Mouse (Mus musculus) right cerebral cortex, postnatal 10 days (tissue): Measurements from ENCODE around the gene Aff3.

ENCODE experiments used
- DNase-seq, 2 experiments: peaks; one replicate each; pipeline ENCODE4 v3.0.0; 2021; ENCODE audit warnings: low spot score in 2 of 2

Gene Aff3

DNA sequence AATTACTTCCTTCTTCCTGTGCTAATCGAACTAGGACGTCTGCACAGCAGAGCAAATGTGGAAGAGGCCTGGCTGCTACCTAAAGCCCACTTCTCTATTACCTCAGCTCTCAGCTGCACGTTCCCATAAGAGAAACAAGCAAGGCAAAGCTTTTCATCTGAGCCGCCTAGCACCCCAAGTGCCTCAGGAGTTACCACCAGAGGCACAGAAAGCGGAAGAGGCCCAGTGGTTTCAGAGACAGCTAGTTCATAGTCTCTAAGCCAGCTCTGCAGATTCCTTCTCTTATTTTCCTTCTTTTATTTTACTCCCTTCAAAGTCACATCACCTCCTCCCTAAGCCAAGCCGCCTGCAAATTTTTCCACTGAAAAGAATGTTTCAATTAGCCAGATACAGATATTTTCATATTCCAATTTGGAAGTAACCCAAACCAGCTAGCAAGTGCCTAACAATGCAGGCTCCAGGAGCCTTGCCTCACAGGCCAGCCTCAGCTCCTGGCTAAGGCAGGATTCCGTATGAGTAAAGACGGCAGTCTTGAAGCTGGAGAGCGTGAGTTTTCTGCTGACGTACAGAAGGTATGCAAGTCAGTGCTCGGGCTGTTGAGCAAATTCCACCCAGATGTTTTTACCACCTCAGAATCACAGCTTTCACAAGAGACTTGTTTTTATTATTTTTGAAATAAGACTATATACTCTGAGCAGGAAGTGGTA, 62.8 kb downstream of the Aff3 start:
- DNase-seq = no peak

GRCm38 (mm10) chr1:38595311-38595710, 69.4 kb downstream of the Aff3 start:
- DNase-seq = no peak

DNA sequence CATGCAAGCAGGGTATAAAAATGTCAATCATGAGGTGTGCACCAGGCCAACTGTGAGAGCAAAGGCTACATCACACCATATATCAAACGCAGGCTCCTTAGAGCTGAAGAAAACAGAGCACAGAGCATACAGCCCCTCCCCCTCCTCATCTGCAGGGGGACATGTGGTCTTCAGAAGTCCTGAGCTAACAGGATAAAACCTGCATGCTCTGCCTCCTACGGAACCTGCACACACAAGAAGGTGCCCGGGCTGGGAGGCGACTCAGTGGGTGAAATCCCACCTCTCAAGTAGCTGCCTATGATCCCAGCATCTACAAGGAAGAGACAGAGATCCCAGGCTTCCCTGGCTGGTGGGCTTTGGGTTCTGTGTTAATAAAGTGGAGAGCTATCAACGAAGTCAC, 70.0 kb downstream of the Aff3 start:
- no peak for DNase-seq

- no peak for DNase-seq
Measured at GRCm38 (mm10) chr1:38591194-38591593, 73.6 kb downstream of the Aff3 start.

GRCm38 (mm10) chr1:38588741-38589140, 76.0 kb downstream of the Aff3 start:
- peak in 1 of 2 experiments; percentile 60 for DNase-seq

DNA sequence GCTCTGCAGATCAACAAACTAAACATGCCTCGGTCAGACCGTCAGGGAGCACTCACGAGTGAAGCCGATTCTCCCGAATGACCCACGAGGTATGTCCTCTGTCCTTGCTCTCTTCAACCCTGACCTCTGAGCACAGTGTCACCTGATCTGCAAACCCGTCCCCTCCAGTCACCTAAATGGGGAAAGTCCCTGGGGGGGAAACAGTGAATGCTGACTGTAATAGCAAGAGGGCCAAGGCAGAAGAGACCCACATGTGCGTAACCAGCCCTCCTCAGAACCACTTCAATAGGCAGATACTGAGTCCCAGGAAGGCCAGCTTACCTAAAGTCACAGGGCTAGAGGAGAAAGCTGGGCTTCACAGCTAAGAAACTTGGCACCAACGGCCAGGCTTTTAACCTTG, 82.4 kb downstream of the Aff3 start:
- DNase-seq = no peak

DNA sequence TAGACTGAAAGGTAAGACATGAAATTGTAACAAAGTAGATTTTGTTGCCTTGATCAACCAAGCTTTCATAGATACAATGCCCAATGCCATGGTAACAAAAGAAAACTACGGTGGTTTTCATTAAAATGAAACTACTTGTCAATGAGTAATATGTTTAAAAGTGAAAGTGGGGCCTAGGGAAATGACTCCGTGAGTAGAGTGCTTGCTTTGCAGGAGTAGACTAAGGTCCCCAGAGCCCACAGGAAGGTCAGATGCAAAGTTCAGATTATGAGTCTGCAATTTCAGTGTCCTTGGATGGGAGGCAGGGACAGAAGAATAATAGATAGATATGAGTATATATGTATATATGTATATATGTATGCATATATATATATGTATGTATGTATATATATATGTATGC, 84.2 kb downstream of the Aff3 start:
- no peak for DNase-seq

DNA sequence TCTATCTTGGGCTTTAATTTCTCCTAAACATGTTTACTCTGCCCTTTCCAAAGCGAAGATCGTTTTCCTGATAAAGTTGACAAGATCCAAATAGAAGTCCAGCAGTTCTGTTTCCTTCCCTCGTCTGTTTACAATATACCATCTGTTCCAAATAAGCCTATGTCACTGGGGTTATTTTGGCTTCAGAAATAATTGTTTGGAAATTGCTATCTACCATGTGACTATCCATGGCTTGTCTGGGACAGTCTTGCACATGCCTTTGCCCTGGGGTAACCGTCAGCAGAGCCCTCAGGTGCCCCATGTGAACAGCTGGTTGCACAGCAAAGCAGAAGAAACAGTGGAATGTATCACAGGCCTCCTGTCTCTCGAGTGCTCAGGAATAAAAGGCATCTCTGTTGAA, 86.4 kb downstream of the Aff3 start:
- no peak for DNase-seq

DNA sequence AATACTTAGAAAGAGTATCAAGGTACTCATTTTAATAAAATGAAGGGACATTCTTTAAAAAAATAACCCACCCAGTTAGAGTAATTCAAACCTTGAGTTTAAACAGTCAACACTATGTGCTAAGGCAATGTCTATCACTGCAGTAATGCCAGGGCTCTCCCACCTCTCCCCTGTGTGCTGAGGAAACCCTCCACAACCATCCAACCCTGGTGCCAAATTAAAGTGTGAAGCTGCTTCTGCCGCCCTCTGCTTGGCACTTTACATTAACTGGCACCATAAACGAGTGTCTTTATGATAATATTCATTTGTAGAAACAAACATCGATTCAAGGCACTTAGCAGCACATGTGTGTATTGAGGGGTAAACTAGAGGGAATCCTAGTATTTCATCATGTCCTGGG, 97.0 kb downstream of the Aff3 start:
- DNase-seq = peak in 1 of 2 experiments; percentile 17

GRCm38 (mm10) chr1:38566101-38566678, 98.6 kb downstream of the Aff3 start:
- no peak for DNase-seq

DNA sequence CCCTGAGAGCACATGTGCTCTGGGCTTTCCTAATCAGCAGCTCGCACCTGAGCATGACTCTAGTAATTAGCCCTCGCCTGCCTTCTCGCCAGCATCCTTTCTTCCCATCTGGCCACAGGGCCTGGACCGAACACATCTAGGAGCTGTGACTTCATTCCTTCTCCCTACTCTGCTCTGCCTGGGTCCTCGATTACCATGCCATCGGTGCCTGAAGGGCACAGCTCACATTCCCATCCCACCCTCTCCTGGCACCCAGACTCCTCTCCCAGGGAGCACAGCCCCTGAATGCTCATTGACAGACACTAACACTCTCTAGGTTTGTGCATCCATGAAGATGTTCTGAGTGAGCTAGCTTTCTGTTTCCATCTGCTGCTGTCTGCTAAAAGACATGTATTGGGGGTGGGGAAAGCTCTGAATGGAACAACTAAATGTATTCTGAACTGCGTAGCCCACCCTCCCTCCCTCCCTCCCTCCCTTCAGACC, 99.4 kb downstream of the Aff3 start:
- DNase-seq = no peak

DNA sequence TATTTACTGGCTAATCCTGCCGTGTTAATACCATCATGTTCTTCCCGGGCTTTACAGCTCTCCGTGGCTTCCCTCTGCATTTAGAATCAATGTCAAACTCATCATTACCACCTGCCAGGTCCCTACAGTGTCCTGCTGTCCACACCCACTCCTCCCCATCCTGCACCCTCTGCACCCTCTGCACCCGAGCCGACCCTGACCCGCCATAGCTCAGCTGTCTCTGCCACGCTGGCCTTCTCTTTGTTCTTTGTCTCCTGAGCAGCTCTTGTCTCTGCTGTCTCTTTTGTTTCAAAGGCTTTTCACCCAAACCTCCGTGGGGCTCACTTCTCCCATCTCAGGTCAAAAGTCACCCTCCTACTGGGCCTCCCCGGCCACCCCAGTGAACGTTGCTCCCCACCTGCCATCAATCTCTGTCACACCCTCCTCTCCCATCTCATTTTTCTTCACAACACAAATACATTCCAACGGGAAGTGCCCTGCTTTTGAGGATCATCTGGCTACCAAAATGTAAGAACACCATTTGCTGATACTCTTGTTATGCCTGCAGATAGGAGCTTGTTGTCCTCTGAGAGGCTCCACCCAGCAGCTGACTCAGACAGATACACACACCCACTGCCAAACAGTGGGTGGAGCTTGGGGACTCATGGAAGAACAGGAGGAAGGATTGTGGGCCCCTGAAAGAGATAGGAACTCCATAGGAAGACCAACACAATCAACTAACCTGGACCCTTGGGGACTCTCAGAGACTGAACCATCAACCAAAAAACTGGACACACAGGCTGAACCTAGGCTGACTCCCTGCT, 102.2 kb downstream of the Aff3 start:
- peak in 1 of 2 experiments; percentile 18 for DNase-seq

DNA sequence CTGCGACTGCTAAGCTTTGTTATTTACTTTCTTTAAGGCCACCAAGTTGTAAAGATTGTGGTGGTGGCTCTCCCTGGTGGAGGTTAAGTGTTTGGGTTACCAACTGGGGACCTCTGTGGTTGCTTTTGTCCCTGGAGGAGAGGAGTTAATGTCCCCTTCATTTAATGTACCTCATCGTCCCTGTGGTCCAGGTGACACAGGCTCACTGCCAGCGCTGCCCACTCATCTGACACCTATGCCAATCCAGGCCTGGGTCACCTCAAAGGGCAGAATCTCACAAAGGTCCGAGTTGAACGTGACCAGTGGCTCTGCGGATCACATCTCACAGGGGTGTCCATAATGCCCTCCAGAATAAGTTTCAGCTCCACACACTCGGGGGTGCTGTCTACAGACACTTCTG, 103.4 kb downstream of the Aff3 start:
- DNase-seq = no peak

GRCm38 (mm10) chr1:38560666-38561065, 104.1 kb downstream of the Aff3 start:
- DNase-seq = no peak

DNA sequence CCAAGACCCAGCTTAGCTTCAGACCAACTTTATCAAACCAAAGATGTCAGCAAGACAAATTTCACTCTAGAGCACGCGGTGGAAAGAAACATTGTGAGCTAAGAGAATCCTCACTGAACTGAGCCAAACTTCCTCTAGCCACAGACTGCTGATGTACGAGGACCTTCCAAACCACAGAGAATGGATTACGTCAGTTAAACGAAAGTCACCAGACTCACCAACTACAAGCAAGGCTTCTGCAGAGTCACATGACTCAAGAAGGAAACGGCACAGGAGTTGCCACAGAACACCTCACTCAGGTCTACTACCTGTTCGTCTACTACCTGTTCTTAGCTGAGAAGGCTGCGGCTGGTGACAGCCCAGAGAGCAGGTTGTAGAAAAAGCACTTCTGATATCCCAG, 107.1 kb downstream of the Aff3 start:
- no peak for DNase-seq

GRCm38 (mm10) chr1:38554546-38554945, 110.2 kb downstream of the Aff3 start:
- no peak for DNase-seq

DNA sequence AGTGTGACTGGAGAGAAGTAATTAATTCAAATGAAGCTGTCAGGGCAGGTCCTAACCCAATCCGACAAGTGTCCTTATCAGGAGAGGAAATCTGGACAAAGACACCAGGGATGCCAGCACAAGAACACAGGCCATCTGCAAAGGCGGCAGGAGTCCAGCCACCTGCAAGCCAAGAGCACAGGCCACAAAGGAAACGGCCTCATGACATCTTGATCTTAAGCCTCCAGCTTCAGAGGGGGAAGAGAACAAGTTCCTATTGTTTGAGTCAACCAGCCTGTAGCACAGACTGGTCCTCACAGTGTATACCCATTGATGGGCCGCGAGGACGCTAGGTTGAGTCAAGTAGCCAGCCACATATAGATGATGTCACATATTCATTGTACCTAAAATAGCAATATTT, 111.7 kb downstream of the Aff3 start:
- no peak for DNase-seq

DNA sequence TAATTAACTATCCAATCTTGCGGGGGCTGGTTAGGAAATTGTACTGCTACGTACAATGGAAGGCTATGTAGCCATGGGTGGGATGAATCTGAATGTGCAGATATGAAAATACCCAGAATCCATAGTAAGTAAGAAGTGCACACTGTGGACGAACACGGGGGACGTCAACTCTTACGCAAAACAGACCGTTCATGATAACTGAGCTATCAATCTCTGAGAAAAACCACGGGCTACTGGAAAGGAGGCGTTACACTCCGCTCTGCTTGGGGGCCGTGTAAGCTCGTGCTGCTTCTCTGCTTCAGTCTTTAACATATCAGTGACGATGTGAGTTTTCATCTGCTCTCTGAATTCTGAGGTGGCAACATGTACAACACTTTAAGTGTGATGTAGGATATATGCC, 114.2 kb downstream of the Aff3 start:
- DNase-seq = no peak

DNA sequence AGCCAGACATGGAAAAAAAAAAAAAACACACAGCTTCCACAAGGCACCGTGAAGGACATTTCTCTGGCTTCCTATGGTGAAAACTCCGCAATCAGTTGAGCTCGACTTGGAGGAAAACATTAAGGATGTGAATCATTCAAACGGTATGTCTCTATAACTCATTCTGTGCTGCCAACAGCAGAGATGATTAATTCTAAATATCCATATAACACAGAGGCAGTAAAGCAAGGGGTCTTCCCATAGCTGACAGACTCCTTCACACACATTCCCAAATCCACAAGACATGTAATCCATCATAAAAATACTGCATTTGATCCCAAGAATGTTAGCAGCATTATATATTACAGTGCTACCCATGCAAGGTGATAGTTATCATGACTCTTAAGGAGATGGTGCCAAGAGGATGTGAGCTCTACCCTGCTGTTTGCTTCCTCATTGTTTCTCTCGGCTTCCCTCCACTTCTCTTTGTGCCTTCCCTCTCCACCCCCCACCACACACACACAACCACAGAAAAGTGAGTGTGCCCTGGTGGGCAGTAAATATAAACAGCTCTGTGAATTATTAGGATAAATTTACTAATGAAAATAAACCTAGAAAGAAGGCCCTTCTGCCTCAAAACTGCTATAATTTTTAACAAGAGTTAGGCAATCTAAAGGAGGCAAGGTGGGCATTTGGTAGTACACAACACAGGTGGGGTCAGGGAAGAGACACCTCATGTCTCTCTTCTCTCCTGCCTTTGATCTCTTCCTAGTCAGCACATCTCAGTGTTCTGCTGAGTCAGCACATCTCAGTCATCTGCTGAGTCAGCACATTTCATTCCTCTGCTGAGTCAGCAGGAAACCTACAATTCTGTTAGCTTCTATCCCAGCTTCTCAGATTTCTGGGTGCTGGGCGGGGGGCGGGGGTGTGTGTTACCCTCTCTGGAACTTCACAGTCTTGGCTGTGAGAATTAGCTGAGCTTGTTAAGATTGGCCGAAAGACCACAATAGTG, 115.8 kb downstream of the Aff3 start:
- DNase-seq = no peak

- no peak for DNase-seq
Measured at GRCm38 (mm10) chr1:38547685-38548084, 117.1 kb downstream of the Aff3 start.

GRCm38 (mm10) chr1:38546696-38547095, 118.1 kb downstream of the Aff3 start:
- no peak for DNase-seq
